Mouse (Mus musculus): ENCODE data around the gene Rpa1. TPM values are rescaled to one million over a fixed set of nuclear protein-coding genes. Genes with fewer than 3 reads are reported as not detected.
A peak's percentile ranks its signal among the peaks of the same experiment; 100 is the strongest.

Gene Rpa1
- total RNA-seq, 2 experiments from 2014 or later = 37.6 to 129 TPM

DNA sequence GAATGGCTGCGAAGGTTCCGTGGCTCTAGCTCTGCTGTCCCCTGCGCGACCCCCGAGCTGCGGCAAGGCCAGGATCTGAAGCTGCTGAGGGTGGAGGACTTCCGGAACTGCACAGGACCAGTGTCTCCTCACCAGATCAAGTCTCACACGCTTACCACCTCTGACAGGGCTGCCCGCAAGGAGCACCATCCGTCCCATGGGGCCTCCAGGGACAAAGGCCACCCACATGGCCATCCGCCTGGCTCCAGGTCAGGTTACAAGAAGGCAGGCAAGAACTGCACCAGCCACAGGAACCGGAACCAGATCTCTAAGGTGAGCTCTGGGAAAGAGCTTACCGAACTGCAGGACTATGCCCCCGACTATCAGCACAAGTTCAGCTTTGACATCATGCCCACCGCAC is 82.6 kb downstream of the Rpa1 start:
- no peak for ATAC-seq (ENCODE audit: poor library complexity, severe bottlenecking)

DNA sequence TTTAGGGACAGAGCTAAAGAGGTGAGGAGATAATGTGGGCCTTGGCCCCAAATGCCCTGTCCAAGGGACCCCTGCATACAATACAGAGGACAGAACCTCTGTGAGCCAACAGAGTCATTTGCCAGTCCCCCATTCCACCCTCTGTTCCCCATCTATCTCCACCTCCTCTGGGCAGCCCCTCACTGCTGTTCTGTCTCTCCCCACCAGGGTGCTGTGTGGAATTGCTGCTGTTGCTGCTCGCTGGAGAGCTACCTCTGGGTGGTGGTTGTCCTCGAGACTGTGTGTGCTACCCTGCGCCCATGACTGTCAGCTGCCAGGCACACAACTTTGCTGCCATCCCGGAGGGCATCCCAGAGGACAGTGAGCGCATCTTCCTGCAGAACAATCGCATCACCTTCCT is 83.6 kb downstream of the Rpa1 start:
- no peak for ATAC-seq (ENCODE audit: poor library complexity, severe bottlenecking)

DNA sequence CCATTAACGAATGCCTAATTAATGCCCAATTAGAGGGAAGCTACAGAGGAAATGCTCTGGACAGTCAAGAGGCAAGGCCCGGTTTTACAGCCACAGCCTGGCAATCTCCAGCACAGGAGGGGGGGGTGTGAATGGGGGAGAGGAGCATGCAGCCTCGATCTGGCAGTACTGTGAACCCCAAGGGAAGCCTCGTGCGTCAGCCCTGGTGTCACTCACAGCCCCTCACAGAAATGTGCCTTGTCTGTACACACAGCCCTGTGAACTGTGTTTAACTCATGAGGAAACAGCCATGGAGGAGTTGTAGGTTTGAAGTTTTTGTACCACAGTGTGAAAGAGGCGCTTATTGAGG is 84.2 kb downstream of the Rpa1 start:
- no peak for ATAC-seq (ENCODE audit: poor library complexity, severe bottlenecking)

- ATAC-seq (ENCODE audit: poor library complexity, severe bottlenecking) = no peak
Measured at GRCm38 (mm10) chr11:75263274-75263963, 84.7 kb downstream of the Rpa1 start.

DNA sequence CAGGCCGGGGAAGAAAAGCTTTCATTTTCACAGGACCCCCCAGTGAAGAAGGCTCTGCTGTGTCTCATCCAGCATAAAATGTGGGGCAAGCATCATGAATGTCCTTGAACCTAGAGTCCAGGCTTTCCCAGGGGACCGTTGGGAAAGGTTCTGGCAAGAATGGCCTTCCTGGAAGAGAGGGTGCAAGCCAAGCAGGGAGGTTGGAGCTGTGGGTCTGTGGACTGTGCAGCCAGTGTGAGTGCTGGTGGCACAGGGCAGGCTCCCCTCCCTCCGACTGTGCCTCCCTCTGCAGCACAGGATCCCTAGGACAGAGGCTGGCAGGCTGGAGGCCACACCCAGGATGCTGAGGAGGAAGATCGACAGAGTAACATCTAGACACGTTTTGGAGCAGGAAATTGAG is 85.3 kb downstream of the Rpa1 start:
- ATAC-seq (ENCODE audit: poor library complexity, severe bottlenecking) = no peak

DNA sequence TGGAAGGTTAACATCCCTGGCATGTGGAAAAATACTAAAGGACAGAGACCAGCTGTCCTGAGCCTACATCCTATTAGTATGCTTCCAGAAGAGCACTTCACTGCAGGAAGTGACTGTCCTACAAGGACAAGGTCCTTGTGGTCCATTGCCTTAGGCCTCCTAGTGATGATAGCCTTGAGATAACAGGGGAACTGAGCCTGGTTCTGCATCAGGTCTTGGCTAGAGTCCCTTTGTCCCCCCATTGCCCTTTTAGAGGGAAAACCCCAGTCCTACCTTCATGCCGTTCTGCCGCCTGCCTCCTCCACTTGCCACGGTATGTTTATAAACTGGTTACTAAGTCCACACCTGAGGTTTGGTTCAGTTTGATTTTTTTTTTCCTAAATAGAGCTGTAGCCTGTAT is 85.9 kb downstream of the Rpa1 start:
- ATAC-seq (ENCODE audit: poor library complexity, severe bottlenecking) = no peak

GRCm38 (mm10) chr11:75261730-75262129 is 86.4 kb downstream of the Rpa1 start:
- no peak for ATAC-seq (ENCODE audit: poor library complexity, severe bottlenecking)

DNA sequence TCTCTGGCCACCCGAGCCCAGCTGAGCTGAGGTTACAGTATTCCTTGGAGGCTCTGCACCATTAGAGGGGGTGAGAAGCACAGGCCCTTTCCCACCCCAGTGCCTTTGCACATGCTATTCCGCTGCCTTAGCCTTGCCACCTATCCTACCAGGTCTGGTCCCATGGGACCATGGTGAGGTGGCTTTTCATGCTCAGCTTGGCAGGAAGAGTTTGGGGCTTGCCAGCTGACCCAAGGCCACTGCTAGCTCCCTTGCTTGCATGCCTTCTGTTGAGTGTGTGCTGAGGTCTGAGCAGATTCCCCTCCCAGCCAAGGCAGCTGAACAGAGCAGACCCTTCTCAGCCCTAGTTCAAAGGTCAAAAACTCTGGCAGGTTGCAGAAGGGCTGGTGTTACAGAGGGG is 87.1 kb downstream of the Rpa1 start:
- no peak for ATAC-seq (ENCODE audit: poor library complexity, severe bottlenecking)

GRCm38 (mm10) chr11:75259996-75260561 is 88.0 kb downstream of the Rpa1 start:
- ATAC-seq (ENCODE audit: poor library complexity, severe bottlenecking) = no peak

- ATAC-seq (ENCODE audit: poor library complexity, severe bottlenecking) = no peak
Measured at GRCm38 (mm10) chr11:75259416-75259815, 88.7 kb downstream of the Rpa1 start.

DNA sequence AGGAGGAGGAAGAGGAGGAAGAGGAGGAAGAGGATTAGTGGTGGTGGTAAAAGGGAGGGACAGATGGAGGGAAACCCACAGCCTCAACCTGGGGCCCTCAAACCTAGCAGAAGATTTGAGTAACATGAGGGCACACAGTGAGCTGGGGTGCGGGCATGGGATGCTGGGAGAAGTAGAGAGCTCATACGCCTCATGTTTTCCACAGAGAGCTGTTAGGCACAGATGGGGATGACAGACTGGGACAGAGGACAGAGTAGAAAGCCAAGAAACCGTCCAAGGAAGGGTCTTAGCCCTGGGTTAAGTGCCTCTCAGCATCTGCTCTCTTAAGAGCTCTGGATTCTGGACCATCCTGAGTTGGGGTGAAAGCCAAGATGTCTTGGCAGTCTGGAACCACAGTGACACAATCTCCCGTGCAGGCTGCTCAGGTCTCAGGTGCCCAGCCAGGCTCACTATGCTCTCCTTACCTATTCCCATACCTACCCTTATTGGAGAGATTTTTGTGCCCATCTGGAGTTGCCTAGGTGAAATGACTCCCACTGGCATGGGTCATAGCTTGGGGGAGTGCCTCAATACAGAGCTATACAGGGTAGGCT is 91.0 kb downstream of the Rpa1 start:
- no peak for ATAC-seq (ENCODE audit: poor library complexity, severe bottlenecking)

DNA sequence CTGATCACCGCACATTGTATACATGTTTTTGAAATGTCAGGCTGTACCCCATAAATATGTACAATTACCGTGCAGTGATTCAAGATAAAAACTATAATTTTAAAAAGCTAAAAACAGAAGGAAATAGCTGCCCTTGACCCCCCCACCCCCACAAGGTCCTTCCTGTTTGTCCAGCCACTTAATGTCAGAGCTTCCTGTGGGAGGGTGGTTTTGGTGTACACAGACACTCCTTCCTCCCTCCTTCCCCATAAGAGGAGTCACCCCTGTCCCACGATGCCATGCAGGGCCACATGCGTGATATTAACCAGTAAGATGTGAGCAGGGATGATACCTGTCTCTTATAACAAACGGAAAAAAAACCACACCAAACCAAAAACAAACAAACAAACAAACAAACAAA is 92.8 kb downstream of the Rpa1 start:
- peak; percentile 93 for ATAC-seq (ENCODE audit: poor library complexity, severe bottlenecking)

- ATAC-seq (ENCODE audit: poor library complexity, severe bottlenecking) = peak; percentile 76
Measured at GRCm38 (mm10) chr11:75254252-75254912, 93.7 kb downstream of the Rpa1 start.

DNA sequence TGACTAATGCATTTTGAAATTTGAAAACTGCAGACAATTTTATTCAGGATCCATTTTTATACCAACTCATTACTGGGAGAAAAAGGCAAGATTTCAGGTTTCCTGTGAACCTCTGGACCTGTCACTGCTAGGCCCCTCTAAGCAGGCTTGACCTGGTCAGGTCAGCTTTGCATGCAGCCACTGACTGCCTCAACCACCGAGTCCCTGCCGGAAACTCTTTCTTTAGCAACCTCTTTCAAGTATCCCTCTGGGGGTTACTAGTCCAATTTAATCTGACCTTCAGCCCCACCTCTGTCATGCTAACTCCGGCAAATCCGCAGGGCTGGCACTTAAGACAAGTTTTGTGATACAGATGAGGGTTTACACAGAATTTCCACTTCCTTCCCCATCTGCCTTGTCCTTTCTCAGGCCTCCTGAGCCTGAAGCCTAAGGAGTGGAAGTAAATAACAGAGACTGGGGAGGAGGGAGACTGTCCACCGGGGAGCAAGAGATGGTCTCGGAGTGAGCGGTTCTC is 96.5 kb downstream of the Rpa1 start:
- ATAC-seq (ENCODE audit: poor library complexity, severe bottlenecking) = no peak

DNA sequence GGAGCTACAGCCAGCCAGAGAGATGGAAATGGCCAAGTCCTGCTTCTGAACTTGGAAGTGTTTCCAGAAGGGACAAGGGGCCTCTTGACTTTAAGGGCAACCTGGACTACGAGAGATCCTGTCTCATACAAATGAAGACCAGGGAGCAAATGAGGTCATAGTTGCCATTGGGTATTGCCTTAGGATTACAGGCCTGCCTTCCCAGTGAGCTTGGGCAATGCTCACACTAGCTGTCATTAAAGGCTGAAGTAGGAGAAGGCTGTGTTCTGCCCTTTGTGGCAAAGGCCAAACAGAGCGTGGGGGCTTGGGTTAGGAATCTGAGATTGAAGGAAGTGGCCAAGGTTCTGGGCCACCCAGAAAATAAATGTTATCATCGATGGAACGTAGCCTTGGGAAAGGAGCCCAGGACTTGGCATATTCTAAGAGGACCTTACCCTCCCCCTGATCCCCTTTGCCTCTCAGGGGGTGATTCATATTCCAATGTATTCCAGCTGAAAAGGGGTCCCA is 97.1 kb downstream of the Rpa1 start:
- ATAC-seq (ENCODE audit: poor library complexity, severe bottlenecking) = no peak

- ATAC-seq (ENCODE audit: poor library complexity, severe bottlenecking) = no peak
Measured at GRCm38 (mm10) chr11:75249588-75249987, 98.5 kb downstream of the Rpa1 start.

Other genes starting within 250 kb of the Rpa1 start
- 0.14 TPM in 1 of 2 replicates, not detected in the other for gene Hic1, start 178.8 kb downstream of the Rpa1 start, total RNA-seq (2015)
- 0.04 and 0.07 TPM in 2 replicates for gene Hic1, start 178.8 kb downstream of the Rpa1 start, total RNA-seq (2017)
- 11.5 and 17.2 TPM in 2 replicates for gene Ovca2, start 169.5 kb downstream of the Rpa1 start, total RNA-seq (2015)
- 7.8 and 11.0 TPM in 2 replicates for gene Ovca2, start 169.5 kb downstream of the Rpa1 start, total RNA-seq (2017)
- 0.52 and 1.3 TPM in 2 replicates for gene Dph1, start 157.1 kb downstream of the Rpa1 start, total RNA-seq (2015)
- 1.8 and 2.0 TPM in 2 replicates for gene Dph1, start 157.1 kb downstream of the Rpa1 start, total RNA-seq (2017)
- gene Rtn4rl1, start 154.5 kb downstream of the Rpa1 start, total RNA-seq (2015) = 1.2 and 1.3 TPM in 2 replicates
- gene Rtn4rl1, start 154.5 kb downstream of the Rpa1 start, total RNA-seq (2017) = 0.08 and 0.81 TPM in 2 replicates
- gene Smyd4, start 109 bp upstream of the Rpa1 start, total RNA-seq (2015) = 1.9 and 4.9 TPM in 2 replicates
- 6.5 and 12.7 TPM in 2 replicates for gene Smyd4, start 109 bp upstream of the Rpa1 start, total RNA-seq (2017)
- 26.5 and 30.8 TPM in 2 replicates for gene Serpinf1, start 74.4 kb upstream of the Rpa1 start, total RNA-seq (2015)
- 36.2 and 39.2 TPM in 2 replicates for gene Serpinf1, start 74.4 kb upstream of the Rpa1 start, total RNA-seq (2017)
- gene Serpinf2, start 91.3 kb upstream of the Rpa1 start, total RNA-seq (2015) = 0.71 TPM in 1 of 2 replicates, not detected in the other
- gene Serpinf2, start 91.3 kb upstream of the Rpa1 start, total RNA-seq (2017) = not detected in 2 replicates
- 11.1 and 11.9 TPM in 2 replicates for gene Wdr81, start 106.4 kb upstream of the Rpa1 start, total RNA-seq (2015)
- gene Wdr81, start 106.4 kb upstream of the Rpa1 start, total RNA-seq (2017) = 9.3 and 11.8 TPM in 2 replicates
- 3.1 and 7.8 TPM in 2 replicates for gene Tlcd2, start 113.4 kb upstream of the Rpa1 start, total RNA-seq (2015)
- gene Tlcd2, start 113.4 kb upstream of the Rpa1 start, total RNA-seq (2017) = 4.6 and 5.4 TPM in 2 replicates
- 91.3 and 102 TPM in 2 replicates for gene Prpf8, start 138.5 kb upstream of the Rpa1 start, total RNA-seq (2015)
- 69.3 and 90.7 TPM in 2 replicates for gene Prpf8, start 138.5 kb upstream of the Rpa1 start, total RNA-seq (2017)
- gene Rilp, start 161.8 kb upstream of the Rpa1 start, total RNA-seq (2015) = 0.98 and 1.2 TPM in 2 replicates
- gene Rilp, start 161.8 kb upstream of the Rpa1 start, total RNA-seq (2017) = 0.55 and 1.8 TPM in 2 replicates
- gene Scarf1, start 165.2 kb upstream of the Rpa1 start, total RNA-seq (2015) = 0.41 and 1.1 TPM in 2 replicates
- 0.66 and 0.85 TPM in 2 replicates for gene Scarf1, start 165.2 kb upstream of the Rpa1 start, total RNA-seq (2017)
- 30.6 and 32.3 TPM in 2 replicates for gene Slc43a2, start 183.4 kb upstream of the Rpa1 start, total RNA-seq (2015)
- gene Slc43a2, start 183.4 kb upstream of the Rpa1 start, total RNA-seq (2017) = 32.2 and 33.5 TPM in 2 replicates
- 387 and 430 TPM in 2 replicates for gene Pitpna, start 239.8 kb upstream of the Rpa1 start, total RNA-seq (2015)
- gene Pitpna, start 239.8 kb upstream of the Rpa1 start, total RNA-seq (2017) = 178 and 226 TPM in 2 replicates

Measured in megakaryocyte, adult 5-6 weeks (primary cell).